Mouse (Mus musculus) liver, embryonic 16.5 days (tissue): ENCODE results near the gene Src. TPM values are rescaled to one million over a fixed set of nuclear protein-coding genes. Genes with fewer than 3 reads are reported as not detected.
"Not testable (repeated sequence)": the region's sequence is repeated elsewhere in the genome, so short reads cannot be mapped to it uniquely, and the experiment has no call there.

Experiments used
- ATAC-seq: fragments of 200-750 bp; cut with Nextera tagmentation; 2 replicates; pipeline ENCODE4 v1.8.0; 2017; ENCODE audit warnings: low read depth, mild to moderate bottlenecking, moderate number of reproducible peaks, moderate library complexity
- H3K27ac ChIP-seq: fragments of 300-500 bp; sonication (generic); 2 replicates; pipeline ENCODE4 v1.5.1; 2014; ENCODE audit warnings: mild to moderate bottlenecking, low read length
- H3K27me3 ChIP-seq: fragments of 300-500 bp; sonication (generic); 2 replicates; pipeline ENCODE4 v1.6.1; 2014; ENCODE audit warnings: low read depth, low read length, mixed read lengths; ENCODE audit not compliant: control insufficient read depth, insufficient read depth
- H3K36me3 ChIP-seq: fragments of 300-500 bp; sonication (generic); 2 replicates; pipeline ENCODE4 v1.6.1; 2014; ENCODE audit warnings: mild to moderate bottlenecking; ENCODE audit not compliant: control insufficient read depth, insufficient read depth
- H3K4me1 ChIP-seq: fragments of 300-500 bp; sonication (generic); 2 replicates; pipeline ENCODE4 v1.6.1; 2014; ENCODE audit warnings: low read depth, low read length, mixed read lengths; ENCODE audit not compliant: control insufficient read depth
- H3K4me2 ChIP-seq: fragments of 300-500 bp; sonication (generic); 2 replicates; pipeline ENCODE4 v1.6.1; 2014; ENCODE audit warnings: low read depth, low read length, mixed read lengths
- H3K4me3 ChIP-seq: fragments of 300-500 bp; sonication (generic); 2 replicates; pipeline ENCODE4 v1.5.1; 2014; ENCODE audit warnings: low read depth, mild to moderate bottlenecking, low read length
- H3K9ac ChIP-seq: fragments of 300-500 bp; sonication (generic); 2 replicates; pipeline ENCODE4 v1.6.1; 2014; ENCODE audit warnings: low read depth, low read length
- H3K9me3 ChIP-seq: fragments of 300-500 bp; sonication (generic); replicated peaks from 2 replicates; pipeline ENCODE4 v1.6.1; 2016; ENCODE audit warnings: low read length; ENCODE audit not compliant: control insufficient read depth
- WGBS: fragments of 180-500 bp; shearing (Covaris S2); extraction: QIAGEN DNeasy Blood & Tissue Kit; methylation state at CpG from one replicate; pipeline ENCODE4 v1.1.7; 2014; ENCODE audit not compliant: insufficient replicate concordance; 5-methylcytosine and 5-hydroxymethylcytosine counted together
- polyA plus RNA-seq: library from polyadenylated mRNA; unstranded; fragments of >200 nt; fragmentation: Nextera tagmentation; extraction: Ambion mirVana; gene quantifications from 2 replicates; pipeline ENCODE4 v1.2.1, GENCODE M21; 2015

Gene Src
- 1.2 and 1.5 TPM in 2 replicates for polyA plus RNA-seq

DNA sequence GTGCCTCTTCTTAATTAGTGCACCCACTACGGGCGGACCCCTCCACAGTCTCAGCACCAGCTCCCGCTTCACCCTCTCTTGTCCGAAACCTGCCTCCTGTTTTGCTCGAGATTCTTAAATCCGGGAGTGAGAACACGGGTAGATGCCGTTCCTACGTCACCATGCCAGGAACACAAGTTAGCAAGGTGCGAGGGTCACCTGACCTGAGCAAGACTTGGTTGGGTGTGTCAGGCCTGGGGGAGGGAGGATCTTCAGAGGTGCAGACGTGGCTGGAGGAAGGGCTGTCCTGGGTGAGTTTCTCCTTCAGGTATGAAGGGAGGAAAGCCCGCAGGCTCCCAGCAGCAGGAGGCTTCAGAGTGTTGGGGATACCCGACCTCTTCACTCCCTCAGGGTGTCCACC is at the start of gene Src:
Gene Src, plus strand, starts transcription at position 239 of the 400 bp plus-strand sequence.
- Histone ChIP-seq H3K36me3 (no peaks in the 10 kb centered on the region), H3K4me2 (no peak within 1 kb of the TSS), H3K4me3 (no peak within 1 kb of the TSS), H3K27ac (no peak within 1 kb of the TSS), H3K27me3 (peaks cover under 1% of the 10 kb centered on the region; the same call in 1 of the 2 replicates), H3K9me3 (no peaks in the 10 kb centered on the region), H3K4me1 (peaks cover 1% of the 10 kb centered on the region), H3K9ac (no peak within 1 kb of the TSS)
- ATAC-seq: no peak
- 37% methylated on average over 13 of the region's 13 CpGs for WGBS

DNA sequence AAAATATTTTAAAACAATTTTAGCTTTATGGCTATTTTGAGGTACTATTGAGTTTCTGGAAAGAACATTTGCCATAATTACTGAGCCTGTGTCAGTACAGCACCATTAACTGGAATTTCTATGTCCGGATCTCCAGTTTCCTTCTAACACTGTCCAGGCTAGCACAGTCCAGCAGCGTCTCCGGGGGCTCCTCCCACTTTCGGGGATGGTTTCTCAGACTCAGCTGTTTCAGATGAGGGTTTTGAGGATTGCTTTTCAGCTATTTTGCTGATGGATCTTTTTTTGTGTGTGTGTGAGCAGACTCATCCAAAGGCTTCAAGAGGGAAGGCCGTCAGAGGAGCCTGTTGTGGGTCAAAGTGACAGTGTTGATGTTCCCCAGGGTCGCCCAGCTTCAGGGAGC is 46.5 kb upstream of the Src start:
- H3K36me3 ChIP-seq: no peaks in the 10 kb centered on the region; the same call in 1 of the 2 replicates
- no peaks in the 10 kb centered on the region for H3K27me3 ChIP-seq
- H3K27ac ChIP-seq: no peak overlapping the region
- no peak for ATAC-seq
- H3K9ac ChIP-seq: no peak overlapping the region
- H3K4me1 ChIP-seq: peaks cover 13% of the 10 kb centered on the region
- WGBS: 74% methylated on average over 6 of the region's 6 CpGs
- no peak overlapping the region for H3K4me2 ChIP-seq
- no peak overlapping the region for H3K4me3 ChIP-seq
- no peaks in the 10 kb centered on the region for H3K9me3 ChIP-seq

DNA sequence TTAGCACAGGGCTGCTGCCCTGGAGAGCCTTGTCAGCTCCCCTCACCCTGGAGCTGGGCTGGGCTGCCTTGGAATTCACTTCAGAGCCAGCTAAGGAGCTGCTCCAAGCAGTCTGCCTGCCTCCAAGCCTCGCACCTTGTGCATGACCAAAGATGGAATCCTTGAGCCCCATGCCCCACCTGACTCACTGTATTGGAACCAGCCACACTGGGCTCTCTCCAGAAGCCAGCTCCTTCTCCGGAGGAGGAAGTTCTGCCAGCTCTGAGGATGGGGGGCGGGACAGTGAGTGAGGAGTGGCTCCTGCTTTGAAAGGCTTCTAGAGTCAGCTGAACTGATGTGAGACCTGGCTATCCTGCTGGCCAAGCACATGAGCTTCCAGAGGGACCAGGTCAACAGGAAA is 44.6 kb upstream of the Src start:
- no peak overlapping the region for H3K4me2 ChIP-seq
- H3K27me3 ChIP-seq: no peaks in the 10 kb centered on the region
- 59% methylated on average over 3 of the region's 3 CpGs for WGBS
- H3K4me3 ChIP-seq: no peak overlapping the region
- H3K9me3 ChIP-seq: no peaks in the 10 kb centered on the region
- ATAC-seq: no peak
- no peaks in the 10 kb centered on the region; the same call in 1 of the 2 replicates for H3K36me3 ChIP-seq
- peaks cover 3% of the 10 kb centered on the region for H3K4me1 ChIP-seq
- no peak overlapping the region for H3K9ac ChIP-seq
- no peak overlapping the region for H3K27ac ChIP-seq

DNA sequence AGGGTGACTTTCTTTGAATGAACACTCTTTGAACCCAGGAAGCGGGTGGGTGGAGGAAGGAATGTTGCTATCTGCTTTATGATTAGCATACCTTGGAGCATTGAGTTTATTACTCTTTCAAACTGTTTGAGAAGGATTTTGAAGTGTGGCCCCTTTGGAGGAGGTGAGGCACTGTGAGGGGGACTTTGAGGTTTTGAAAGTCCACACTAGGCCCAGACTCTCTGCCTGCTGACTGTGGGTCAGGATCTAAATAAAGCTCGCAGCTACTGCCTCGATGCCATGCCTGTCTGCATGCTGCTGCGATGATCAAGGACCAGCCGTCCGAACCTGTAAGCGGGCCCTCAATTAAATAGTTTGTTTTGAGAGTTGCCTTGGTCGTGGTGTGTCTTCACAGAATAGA is 43.2 kb upstream of the Src start:
- no peak overlapping the region for H3K27ac ChIP-seq
- H3K9ac ChIP-seq: no peak overlapping the region
- no peak overlapping the region for H3K4me2 ChIP-seq
- no peaks in the 10 kb centered on the region for H3K27me3 ChIP-seq
- no peaks in the 10 kb centered on the region; the same call in 1 of the 2 replicates for H3K36me3 ChIP-seq
- ATAC-seq: no peak
- H3K4me3 ChIP-seq: no peak overlapping the region
- no peaks in the 10 kb centered on the region for H3K9me3 ChIP-seq
- 76% methylated on average over 8 of the region's 8 CpGs for WGBS
- H3K4me1 ChIP-seq: no peaks in the 10 kb centered on the region

DNA sequence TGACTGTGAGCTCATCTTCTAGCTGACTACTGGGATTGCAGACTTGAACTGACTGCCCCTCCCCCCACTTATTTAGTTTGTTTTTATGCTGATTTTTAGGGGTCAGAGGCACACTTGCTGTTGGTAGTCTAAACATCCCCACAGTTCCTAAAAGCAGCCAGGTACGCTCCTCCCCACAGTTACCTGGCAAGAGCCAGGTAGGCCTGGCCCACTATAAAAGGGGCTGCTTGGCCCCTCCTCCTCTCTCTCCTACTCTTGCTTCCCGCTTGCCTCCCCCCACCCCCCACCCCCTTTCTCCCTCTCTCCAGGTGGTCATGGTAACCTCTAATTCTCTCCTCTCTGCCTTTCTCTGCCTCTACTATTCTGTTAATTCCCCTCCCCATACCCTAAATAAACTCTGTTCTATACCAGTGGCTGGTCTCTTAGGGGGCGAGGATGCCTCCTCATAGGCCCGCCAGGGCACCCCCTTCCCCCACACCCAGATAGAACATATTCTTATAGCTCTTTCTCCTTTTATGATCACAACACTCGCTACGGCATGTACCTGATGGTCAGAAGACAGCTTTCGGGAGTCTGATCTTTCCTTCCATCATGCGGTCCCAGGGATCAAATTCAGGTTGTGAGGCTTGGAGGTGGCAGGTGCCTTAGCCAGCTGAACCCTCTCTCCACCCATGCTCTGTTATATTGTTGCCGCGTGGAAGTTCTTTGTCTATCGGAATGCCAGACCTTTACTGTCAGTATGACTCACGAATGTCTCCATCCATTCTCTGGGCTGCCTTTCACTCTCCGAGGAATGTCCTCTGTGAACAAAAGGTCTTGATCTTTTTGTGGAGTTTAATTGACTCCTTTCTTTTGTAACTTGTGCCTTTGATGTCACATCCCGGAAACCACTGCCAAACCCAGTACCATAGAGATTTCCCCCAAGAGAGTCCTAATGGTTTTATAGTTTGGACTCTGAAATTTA is 42.2 kb upstream of the Src start:
- Histone ChIP-seq H3K4me1 (no peaks in the 10 kb centered on the region), H3K4me2 (no peak overlapping the region), H3K9me3 (no peaks in the 10 kb centered on the region), H3K27me3 (no peaks in the 10 kb centered on the region), H3K27ac (no peak overlapping the region), H3K9ac (no peak overlapping the region), H3K4me3 (no peak overlapping the region), H3K36me3 (no peaks in the 10 kb centered on the region; the same call in 1 of the 2 replicates)
- WGBS: 72% methylated on average over 14 of the region's 14 CpGs
- no peak for ATAC-seq

DNA sequence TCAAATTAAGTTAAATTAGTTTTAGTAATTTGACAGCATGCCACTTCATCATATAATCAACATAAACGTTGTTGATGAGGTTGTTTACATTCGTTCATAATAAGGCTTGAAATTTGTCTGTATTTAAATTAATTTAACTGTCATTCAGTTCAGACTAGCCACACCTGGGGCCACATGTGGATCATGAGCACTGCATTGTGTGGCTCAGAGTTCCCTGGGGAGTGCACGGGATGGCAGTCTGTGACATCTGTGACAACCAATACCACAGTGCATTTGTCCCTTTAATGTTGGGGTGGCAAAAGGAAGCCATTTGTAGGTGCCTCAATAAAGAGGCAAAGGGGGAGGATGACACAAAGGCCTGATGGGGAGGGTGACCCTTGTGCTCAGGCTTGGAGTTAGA is 41.2 kb upstream of the Src start:
- WGBS: 59% methylated on average over 3 of the region's 3 CpGs
- no peak for ATAC-seq
- Histone ChIP-seq H3K36me3 (no peaks in the 10 kb centered on the region; the same call in 1 of the 2 replicates), H3K27ac (no peak overlapping the region), H3K27me3 (no peaks in the 10 kb centered on the region), H3K4me3 (no peak overlapping the region), H3K9me3 (no peaks in the 10 kb centered on the region), H3K9ac (no peak overlapping the region), H3K4me1 (no peaks in the 10 kb centered on the region), H3K4me2 (no peak overlapping the region)

DNA sequence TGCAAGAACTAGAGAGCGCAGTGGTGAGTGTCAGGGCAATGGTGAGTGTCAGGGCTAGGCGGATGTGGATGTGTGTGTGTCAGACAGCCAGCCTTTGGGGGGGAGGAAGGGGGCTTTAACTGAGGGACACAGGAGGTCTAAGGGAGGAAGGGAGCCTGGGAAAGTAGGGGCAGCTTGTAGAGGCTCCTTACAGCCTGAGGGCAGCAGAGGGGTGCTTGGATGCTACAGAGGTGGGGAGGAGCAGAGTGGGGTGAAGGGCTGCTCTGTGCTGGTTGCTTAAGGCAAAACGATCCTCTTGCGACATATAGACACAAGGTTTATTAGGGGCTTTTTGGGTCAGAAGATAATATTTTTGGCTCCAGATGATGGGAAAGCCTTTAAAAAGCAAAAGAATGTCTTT is 33.4 kb upstream of the Src start:
- H3K27ac ChIP-seq: no peak overlapping the region
- WGBS: 69% methylated on average over 4 of the region's 4 CpGs
- no peak overlapping the region for H3K4me2 ChIP-seq
- no peaks in the 10 kb centered on the region for H3K27me3 ChIP-seq
- H3K9ac ChIP-seq: no peak overlapping the region
- H3K9me3 ChIP-seq: no peaks in the 10 kb centered on the region
- no peak for ATAC-seq
- H3K4me3 ChIP-seq: no peak overlapping the region
- H3K4me1 ChIP-seq: no peaks in the 10 kb centered on the region
- no peaks in the 10 kb centered on the region; the same call in 1 of the 2 replicates for H3K36me3 ChIP-seq

DNA sequence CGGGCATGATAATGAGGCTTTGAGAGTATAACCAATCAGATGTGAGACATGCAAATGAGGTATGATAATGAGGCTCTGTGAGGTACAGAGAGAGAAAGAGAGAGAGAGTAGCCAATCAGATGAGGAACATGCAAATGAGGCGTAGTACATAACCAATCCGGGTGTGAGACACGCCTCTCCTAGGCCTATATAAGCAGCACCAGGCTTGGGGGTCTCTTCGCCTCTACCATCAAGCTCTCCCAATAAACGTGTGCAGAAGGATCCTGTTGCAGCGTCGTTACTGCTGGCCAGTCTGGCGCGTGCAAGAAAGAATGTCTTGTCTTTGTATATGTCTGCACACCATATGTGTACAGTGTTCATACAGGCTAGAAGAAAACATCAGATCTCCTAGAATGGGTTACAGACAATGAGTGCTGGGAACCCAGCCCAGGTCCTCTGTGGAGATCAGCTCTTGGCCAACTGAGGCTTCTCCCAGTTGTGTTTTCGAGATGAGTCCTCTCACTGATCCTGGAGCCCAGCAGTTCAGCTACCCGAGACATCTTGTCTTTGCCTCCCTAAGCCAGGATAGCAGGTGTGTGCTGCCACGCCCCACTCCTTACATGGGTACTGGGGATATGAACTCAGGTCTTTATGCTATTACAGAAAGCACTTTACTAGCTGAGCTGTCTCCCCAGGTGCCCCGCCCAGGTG is 29.2 kb upstream of the Src start:
- not testable (repeated sequence) for H3K36me3 ChIP-seq, H3K27me3 ChIP-seq, H3K4me3 ChIP-seq, ATAC-seq, H3K9ac ChIP-seq, H3K4me1 ChIP-seq, H3K27ac ChIP-seq, H3K4me2 ChIP-seq, H3K9me3 ChIP-seq
- WGBS: 81% methylated on average over 14 of the region's 14 CpGs

DNA sequence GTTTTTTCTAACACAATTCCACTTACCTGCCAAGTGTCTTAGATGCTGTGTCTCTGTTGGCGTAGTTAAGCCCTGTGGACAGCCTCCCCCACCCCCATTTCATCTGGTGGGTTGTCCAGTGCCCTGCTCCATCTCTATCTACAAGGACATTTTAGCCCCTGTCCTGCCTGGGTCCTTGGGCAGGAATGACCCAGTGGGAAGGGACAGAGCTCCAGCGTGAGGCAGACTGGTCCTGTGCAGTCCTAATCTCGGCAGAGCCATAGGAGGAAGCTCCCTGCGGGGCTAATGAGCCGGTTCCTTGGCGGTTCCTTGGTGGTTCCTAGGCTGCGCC is 28.7 kb upstream of the Src start:
- Histone ChIP-seq H3K27me3 (no peaks in the 10 kb centered on the region), H3K27ac (no peak overlapping the region), H3K9me3 (no peaks in the 10 kb centered on the region), H3K4me3 (no peak overlapping the region), H3K4me1 (no peaks in the 10 kb centered on the region), H3K9ac (no peak overlapping the region), H3K36me3 (no peaks in the 10 kb centered on the region), H3K4me2 (no peak overlapping the region)
- WGBS: 75% methylated on average over 7 of the region's 7 CpGs
- ATAC-seq: no peak
